Mouse (Mus musculus): ENCODE measurements around the gene Gnai2.

The Gnai2 gene

DNA sequence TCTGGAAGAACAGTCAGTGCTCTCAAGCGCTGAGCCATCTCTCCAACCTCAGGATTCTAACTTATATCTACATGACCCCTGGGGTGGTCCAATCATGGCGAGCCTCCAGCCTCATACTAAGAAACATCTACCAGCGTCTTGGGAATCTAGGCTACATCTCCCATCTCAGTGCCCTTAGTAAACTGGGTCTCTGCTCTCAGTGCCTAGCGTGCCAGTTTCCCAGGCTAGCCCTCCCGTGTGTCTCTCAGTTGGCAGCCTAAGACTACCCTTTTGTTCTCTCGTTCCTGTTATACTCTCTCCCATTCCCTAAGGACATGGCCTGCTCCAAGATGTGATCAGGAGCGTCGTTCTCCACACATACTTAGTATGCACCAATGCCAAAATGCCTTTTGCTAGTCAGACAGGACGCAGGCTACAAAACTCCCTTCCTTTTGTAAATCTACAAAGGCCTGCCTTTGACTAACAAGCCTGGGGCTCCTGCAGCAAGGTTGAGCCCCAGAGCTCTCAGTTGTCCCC lies 3.8 kb downstream of the Gnai2 start:
- DNase-seq (ENCODE audit: low spot score) = no peak

DNA sequence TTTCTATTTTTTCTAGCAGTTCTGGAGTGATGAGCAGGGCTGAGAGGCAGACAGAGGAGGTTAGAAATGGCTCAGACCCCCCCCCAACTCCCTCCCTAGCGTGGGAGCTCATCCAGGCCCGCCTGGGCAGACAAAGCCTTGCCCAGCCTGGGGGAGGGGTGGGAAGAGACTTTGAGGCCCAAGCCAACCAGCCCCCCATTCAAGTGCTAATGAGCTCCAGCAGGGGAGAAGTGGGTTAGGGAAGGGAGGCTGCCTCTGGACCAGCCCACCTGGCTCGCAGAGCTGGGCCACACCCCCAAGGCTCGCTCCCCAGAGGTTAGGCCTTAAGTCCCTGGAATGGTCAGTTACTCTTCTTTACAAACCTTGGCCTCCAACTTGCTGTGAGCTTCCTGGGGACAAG lies 4.6 kb downstream of the Gnai2 start:
- peak; percentile 82 for DNase-seq (ENCODE audit: low spot score)

DNA sequence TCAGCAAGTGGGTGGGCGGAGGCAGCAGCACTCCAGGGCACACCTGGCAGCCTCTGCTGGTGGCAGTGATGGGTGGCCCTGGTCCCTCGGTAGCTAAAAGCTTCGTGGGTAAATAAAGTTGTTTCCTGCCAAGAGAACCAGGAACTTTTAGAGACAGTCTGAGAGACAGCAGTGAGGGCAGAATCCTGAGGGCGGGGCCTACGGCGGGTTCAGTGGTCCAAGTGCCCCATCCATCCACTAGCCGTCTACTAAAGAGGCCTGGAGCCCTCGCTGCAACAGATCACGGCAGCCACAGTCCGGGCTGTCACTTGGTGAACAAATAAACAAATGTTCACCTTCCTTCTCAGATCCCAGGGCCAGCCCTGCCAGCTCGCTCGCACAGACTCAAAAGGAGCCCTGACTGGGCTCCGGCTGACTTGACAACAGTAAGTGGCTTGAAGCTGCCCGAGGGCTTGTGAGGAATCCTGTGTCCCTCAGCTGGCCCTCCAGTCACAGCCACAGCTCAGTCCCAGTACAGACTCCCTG lies 5.2 kb downstream of the Gnai2 start:
- peak; percentile 50 for DNase-seq (ENCODE audit: low spot score)

DNA sequence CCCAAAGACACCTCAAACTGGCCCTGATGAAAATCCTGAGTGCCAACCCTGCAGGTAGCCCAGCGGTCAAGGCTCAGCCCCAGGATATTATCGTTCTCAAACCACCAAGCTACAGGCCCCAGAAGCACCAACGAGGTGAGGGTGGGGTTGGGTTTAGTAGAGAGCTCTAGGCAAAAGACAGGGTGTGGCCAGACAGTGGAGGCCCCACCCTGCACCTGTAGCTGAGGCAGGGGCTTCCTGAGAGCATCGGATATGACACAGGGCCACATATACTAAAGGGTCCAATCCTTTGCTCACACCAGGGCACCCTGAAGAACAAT lies 5.8 kb downstream of the Gnai2 start:
- no peak for DNase-seq (ENCODE audit: low spot score)

DNA sequence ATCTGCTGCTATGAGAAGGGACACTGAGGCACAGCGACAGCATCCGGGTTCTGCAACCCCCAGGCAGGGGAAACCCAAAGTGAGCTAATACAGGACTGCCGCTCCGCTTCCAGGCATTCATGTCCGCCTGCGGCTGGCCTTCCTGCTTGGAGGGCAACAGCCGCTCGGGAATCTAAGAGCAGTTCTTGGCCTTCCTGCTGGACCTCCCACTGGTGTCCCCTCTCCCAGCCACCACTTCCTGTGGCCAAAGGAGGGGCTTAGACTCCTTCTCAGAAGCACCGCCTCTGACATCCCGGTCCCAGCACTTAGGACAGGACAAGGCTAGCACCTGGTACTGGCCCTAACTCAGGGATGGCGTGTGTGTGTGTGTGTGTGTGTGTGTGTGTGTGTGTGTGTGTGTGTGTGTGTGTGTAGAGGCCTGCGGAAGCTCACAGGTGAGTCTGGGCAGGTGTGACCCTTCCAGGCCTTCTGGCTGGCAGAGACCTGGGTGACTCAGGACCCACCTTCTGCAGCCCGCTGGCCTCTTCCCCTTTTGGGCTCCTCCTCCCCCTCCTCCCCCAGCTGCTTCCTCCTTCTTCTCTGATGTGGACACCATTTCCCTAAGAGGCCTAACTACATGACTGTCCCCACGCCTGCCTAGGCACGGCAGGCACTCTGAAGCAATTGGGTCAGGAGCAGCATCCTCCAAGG lies 6.3 kb downstream of the Gnai2 start:
- DNase-seq (ENCODE audit: low spot score) = no peak

DNA sequence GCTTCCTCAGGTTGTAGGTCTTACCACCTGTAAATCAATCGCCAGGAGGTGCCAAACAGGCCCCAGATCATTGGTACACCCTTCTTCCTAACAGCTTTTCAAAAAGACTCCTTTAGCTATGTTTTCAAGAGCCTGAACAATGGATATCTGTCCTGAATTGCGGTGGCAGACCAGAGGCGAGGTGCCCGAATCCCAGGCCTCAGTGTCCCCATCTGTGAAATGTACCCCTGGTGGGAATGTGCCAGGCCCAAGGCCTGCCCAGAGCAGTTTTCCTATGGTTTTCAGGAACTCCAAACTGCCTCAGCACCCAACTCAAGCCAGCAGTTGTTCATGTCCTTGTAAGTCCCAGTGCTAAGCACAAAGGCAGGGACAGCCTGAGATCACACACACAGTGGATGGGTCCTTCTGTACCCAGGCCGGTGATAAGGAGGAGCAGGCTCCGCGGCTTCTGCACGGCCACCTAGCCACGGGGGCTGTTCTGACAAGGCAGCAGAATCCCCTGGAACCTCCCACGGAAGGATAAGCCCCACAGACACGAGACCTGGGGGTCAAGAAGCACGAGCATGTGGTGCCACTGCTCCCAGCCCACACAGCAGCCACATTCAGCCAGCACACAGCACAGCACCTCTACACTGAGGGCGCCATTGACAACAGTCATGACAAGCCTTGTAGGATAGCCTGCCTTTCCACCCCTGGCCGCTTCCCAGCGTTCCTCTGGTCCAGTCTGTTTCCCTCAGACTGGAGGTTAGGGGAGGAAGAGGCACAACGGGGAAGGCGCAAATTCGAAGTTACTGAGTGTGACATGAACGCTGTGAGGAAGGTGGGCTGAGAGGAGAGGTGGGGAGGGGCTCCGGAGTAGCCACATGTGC lies 7.5 kb downstream of the Gnai2 start:
- no peak for DNase-seq (ENCODE audit: low spot score)

DNA sequence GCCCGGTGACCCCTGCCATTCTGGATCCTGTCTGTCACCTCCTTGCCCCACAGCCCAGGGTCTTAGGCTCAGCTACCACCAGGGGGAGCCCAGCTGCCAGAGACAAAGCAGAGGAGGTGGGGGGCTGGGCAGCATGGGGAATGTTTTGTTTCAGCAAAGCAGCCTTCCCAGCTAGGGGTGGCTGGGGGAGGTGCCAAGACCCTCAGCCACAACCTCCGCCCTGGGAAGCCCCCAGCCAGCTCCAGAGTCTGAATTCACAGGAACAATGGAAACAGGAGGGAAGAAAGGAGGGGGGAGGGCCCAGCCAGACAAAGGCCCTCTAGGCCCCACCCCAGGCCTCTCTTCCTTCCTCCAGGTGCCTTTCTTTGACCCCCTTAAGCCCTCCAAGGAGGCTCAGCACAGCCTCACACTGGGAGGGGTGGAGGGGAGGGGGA lies 8.3 kb downstream of the Gnai2 start:
- peak; percentile 97 for DNase-seq (ENCODE audit: low spot score)

DNA sequence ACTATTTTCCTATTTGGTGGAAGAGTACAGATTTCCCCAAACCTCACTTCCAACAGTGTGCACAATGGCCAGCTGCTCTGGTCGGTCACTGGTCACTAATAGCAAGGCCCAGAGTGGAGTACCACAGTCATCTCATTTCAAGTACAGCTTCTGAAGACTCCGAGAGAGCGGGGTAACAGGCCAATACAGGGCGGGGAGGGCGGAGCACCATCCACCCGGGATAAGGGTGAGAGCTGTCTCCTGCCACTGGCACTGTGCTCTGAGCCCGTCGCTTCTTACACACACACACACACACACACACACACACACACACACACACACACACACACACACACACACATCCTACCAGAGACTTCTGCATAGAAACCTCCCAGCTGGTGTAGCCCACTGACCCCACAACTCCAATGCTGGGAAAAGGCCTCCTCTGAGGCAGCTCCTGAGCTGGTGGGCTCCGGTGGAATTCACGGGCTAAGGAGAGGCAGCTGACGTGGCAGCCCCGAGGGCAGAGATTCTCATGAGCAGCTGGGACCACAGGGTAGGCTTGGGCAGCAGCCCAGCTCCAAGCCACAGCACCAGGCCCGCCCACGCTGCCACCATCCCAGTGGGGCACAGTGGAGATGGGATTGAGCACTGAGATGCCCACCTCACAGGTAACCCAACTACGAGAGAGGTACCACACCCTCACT lies 8.9 kb downstream of the Gnai2 start:
- no peak for DNase-seq (ENCODE audit: low spot score)

DNA sequence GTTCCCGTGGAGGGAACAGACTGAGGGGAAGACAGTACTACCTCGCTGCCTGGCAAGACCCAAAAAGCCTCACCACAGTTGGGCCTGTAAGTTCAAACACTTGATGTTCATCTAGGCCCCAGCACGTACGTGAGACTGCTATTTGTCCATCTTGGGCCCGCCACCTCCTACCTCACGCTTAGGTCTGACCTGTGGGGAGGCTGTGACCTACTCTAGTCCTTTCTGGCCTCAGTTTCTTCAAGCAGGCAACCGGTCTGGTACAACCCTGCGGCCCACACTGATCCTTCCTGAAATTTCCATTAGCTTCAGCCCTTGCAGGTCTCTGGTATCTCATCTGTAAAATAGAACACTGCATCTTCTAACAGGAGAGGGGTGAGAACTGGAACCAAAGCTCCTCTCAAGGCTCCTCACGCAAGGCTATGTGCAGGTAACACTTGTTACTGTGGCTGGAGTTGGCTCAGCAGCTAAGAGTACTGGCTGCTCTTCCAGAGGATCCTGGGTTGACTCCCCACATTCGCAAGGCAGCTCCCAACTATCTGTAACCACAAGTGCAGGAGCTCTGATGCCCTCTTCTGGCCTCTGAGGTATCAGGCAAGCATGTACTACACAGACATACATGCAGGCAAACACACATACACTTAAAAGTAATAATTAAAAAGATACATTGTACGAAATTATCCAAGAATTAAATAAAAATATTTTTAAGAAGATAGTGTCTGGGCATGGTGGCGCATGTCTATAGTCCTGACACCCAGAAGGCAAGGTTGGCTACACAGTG lies 9.6 kb downstream of the Gnai2 start:
- DNase-seq (ENCODE audit: low spot score) = no peak

DNA sequence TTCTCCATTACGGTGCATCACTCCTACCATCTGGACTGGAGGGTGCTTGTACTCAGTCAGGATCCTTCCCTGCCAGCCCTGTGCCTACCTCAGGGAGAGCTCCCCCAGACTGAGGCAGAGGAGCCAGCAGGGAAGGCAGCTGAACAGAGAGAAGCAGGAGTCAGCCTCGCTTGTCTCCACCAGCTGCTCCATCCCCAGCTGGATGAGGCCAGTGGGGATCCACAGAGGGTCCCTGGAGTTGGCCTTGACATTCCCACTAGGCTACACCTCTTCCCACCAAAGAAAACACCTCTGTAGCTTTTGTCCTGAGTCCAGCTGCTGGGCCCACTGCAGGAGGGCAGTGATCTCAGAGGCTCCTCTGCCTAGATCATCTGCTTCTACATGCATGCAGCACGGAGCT lies 10.2 kb downstream of the Gnai2 start:
- DNase-seq (ENCODE audit: low spot score) = no peak

DNA sequence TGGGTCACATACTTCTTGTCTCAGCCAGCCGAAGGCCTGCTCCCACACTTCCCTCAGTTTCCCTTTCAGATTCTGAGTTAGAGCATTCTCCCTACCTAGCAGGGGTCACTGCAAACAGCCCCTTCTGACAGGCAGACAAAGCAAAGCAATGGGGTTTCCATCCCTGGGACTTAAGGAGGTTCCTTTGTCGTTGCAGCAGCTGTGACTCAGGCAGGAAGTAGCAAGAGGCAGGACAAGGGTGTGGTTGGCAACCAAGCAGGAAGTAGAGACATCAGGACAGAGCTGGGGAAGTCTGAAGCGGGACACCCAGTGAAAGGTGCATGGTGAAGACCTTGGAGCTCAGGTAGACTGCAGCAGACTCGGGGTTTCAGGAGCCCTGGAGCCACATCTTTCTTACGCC lies 10.6 kb downstream of the Gnai2 start:
- DNase-seq (ENCODE audit: low spot score) = no peak

DNA sequence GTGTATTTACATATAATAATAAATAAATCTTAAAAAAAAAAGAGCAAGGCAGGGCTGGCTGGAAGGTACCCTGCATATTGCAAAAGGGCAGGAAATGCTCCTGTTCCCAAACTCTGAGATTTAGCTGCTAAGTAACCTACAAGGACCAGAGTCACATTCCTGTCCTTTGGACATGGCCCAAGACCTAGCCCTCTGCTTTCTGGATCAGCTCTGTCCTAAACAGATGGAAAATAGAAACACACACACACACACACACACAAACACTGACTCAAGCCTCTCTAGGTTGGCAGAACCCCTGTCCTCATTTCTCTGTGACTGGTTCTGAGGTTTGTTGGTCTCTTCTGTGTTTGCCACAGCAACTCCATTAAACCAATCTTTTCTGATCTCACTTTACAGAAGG lies 14.2 kb downstream of the Gnai2 start:
- no peak for DNase-seq (ENCODE audit: low spot score)

DNA sequence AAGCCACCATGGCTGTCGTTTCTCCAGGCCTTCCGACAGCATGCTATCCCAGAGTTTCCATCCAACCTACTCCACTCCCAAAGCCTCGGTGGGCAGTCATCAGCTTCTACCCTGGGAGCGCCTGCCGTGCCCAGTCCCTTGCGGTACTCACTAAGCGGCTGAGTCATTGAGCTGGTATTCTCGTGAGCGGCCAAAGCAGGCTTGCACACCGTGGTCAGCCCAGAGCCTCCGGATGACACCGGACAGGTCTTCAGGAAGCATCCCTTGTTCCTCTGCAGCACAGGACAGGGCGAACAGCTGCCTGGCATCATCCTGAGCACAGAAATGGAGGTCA lies 15.7 kb downstream of the Gnai2 start:
- DNase-seq (ENCODE audit: low spot score) = no peak

DNA sequence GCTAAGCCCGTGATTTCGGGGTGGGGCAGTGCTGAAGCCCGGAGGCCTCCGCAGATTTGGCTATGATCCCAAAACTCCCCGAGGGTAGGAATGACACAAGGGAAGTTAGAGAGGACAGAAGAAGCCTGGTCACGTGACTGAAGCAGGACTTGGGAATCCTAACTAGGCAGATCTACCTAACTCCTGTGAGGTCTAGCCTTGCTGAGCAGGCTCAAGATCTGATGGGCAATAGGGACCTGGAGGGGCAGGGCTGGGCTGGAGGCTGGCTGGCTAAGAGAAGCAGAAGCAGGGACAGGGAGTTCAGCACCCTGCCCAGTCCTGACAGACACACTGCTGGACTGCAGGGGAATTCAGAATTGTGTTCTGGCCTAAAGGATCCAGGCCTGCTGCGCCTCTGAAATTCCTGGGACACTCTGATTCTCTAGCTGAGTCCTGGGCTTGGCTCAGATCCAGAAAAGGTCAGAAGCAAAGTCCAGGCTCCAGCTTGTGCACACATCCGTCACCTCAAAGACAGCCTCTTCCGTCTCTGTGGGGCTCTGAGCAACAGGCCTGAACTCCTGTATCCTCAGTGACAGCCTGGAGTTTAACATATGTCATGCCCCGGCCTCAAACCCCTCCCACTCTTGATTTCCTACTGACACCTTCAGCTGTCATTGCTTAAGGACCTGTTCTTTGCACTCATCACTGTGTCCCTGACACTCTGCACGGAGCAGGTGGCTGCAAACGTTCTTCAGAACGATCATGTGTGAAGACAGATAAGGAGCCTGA lies 16.2 kb downstream of the Gnai2 start:
- no peak for DNase-seq (ENCODE audit: low spot score)

DNA sequence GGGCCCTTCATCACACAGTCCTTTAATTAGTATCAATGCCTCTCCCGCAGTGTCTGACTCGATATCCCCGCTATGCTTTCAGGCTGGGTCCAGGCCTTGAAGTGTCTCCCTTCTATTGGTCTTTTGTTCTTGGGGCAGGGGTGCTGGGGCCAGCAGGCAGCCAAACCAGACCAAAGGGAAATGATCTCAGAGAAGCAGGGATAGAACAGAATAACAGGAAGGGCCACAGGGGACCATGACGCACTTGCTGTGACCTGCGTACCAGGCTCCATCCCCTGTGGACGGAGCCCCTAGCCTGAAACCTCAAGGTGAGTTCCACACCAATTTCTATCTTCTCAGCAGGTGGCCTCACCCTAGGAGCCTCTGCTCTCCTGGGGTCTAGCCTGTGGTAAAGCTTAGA lies 17.1 kb downstream of the Gnai2 start:
- DNase-seq (ENCODE audit: low spot score) = no peak

DNA sequence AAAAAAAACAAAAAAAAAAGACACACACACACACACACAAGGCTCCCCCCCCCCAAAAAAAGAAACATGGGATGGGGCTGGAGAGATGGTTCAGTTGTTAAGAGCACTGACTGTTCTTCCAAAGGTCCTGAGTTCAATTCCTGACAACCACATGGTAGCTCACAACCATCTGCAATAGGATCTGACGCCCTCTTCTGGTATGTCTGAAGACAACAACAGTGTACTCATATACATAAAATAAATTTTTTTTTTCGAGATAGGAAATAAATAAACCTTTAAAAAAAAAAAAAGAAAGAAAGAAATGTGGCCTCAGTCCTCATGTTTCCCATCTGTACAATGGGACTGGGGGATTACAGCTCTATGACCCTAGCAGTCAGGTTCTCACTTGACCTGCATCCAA lies 17.7 kb downstream of the Gnai2 start:
- DNase-seq (ENCODE audit: low spot score) = no peak

DNA sequence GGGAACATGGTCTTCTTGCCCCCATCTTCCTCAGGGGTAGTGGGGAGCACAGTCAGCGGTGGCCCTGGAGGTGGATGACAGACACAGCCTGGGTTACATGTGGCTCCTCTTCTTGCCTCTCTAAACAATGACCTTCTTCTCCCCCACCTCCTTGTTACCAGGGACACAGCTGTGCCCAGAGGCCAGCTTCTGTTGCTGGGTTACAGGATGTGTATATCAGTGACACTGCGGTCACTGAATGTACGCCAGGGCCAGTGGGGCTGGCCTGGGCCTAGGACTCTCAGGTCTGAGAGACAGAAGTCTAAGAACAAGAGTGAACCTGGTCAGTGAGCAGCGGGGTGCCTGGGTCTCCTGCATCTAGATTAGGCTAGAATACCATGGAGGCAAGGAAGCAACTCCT lies 20.1 kb downstream of the Gnai2 start:
- peak; percentile 48 for DNase-seq (ENCODE audit: low spot score)

DNA sequence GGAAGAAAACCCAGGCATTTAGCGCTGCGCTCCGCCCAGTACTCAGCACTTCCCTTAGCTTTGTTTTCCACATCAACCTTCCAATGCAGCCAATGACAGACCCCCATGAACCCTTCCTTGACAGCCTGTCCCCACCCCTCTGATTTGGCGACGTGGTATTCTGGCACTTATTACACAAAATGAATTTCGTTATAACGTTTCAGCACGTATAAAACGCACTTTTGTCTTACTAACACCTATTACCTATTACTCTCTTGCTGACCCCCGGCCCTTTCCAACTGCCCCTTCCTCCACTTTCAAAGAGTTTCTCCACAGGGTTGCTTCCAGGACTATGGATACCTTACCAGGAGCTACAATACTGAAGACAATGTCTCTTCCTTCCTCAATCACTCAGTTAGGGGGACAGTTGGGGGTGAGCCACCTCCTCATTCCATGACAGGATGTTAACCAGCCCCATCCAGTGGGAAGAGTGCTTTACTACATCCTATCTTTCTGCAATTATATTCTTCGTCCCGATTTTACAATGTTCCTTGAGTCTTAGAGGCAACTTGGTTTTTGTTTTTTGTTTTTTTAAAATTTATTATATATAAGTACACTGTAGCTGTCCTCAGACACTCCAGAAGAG lies 22.1 kb downstream of the Gnai2 start:
- no peak for DNase-seq (ENCODE audit: low spot score)

DNA sequence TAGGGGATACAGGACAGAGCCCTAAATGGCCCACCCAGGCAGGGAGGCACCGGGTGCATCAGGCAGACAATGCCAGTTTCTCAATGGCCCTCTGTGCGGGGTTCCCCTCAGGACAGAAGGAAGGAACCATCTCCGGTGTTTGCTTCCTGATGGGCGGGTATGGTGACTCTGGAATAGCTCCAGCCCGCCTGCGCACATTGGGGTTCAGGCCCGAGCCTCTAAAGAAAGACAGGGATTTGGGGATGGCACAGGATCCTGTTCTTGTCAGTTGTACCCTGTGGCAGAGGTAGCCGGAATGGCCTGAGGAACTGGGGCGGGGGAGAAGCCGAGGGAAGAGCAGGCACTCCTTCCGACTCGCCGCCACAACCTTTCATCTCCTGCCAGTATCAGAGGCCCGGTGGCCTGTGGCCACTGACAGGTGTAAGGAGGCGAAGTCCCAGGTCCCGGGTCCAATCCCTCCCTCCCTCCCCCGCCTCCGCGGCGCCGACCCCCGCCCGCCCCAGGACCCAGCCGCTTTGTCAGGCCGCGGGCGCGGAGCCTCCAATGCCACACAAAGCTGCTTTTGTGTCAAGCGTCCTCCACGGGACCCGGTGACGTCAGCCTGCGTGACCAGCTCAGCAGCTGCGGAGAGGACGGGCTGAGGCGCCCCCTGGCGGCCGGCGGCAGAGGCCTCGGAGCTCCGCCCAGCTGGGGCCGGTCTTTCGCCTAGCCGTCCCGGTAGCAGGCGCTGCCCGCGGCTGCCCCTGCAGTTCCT lies 22.8 kb downstream of the Gnai2 start:
- DNase-seq (ENCODE audit: low spot score) = peak; percentile 99
